Mouse (Mus musculus) megakaryocyte progenitor cell, adult 5-6 weeks (primary cell): ENCODE measurements at regions not wholly inside any gene's neighbourhood (a gene's known extent, or its start where the extent isn't known, plus 50 kb on each side); places are given as distances from the start of the nearest gene placed in this dataset.

Experiments used
- ATAC-seq: replicated peaks from 2 replicates; pipeline ENCODE4 v1.8.0; 2016; ENCODE audit warnings: mild to moderate bottlenecking, moderate TSS enrichment, inconsistent platforms; ENCODE audit not compliant: poor library complexity

DNA sequence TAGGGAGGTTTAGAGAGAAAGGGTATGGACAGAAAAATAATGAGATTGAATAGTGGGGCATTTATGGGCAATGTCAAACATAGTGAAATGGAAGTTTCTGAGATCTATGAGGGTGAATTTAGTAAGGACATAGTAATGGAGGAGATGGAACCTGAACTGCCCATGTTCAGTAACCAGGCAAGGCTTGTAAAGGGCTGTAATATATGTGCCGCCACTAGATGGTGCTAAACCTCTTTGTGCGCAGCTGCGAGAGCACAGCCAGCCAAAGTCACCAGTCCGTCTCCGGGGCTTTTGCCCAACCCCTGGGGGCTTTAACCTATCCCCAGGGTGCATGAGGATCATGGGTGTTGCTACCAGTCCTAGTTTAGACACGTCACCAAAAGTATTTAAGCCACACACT, 77.7 kb upstream of the Vmn2r25 start:
- peak; percentile 86 for ATAC-seq

DNA sequence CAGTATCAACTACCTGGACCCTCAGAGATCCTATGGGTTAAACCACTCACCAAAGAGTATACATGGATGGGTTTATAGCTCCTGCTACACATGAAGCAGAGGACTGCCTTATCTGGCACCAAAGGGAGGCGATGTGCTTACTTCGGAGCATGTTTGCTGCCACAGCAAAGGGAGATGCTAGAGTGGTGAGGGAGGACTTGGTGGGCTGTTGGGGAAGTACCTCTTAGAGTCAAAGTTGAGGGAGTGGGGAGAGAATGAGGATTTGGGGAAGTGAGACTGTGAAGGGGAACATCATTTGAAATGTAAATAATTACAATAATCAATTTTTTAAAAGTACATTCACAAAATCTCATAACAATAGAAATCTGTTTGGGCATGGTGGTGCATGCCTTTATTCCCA, 84.7 kb upstream of the Vmn2r25 start:
- peak; percentile 92 for ATAC-seq

DNA sequence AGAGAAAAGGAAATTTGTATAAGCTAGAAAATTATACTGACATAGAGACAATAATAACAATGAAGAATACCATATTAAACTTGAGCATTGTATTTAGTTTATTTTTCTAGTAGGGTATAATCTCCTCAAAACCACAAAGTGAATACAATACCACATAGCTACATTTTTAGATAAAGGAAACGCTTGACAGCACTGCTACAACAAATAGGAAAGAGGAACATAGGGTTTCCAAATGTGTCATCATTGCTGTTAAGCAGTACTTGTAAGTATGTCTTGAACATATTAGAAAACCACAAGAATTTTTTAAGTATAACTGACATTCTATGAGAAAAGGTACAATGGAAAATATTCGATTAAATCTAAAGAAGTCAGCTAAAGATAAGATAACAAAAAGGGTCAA, 63.0 kb upstream of the Vmn2r26 start:
- ATAC-seq: peak; percentile 100

DNA sequence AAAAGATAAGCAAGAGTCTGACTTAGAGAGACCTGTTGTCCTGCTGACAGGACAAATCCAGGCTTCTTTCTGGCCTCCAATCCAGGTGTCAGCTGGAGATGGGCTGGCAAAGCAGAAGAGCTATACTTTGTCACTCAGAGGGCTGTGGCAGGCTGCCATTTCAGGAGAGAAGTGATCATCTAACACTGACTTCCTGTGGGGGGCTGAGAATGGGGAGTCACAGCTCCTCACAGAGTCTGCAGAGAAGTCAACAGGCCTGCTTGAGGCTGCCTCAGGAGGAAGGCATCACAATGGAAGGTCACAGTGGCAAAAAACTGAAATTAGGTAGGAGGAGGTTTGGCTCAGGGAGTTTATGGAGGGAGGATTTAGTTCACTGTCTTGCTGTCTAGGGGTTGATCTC, 53.2 kb upstream of the Vmn2r26 start:
- ATAC-seq: peak; percentile 68
